Mouse (Mus musculus) ovary, adult 18-20 months (tissue): ENCODE data around the gene Abcd2.

ENCODE experiments used
- DNase-seq: peaks from one replicate; pipeline ENCODE4 v3.0.0; 2022; ENCODE audit warnings: low spot score, mixed read lengths

The Abcd2 gene

DNA sequence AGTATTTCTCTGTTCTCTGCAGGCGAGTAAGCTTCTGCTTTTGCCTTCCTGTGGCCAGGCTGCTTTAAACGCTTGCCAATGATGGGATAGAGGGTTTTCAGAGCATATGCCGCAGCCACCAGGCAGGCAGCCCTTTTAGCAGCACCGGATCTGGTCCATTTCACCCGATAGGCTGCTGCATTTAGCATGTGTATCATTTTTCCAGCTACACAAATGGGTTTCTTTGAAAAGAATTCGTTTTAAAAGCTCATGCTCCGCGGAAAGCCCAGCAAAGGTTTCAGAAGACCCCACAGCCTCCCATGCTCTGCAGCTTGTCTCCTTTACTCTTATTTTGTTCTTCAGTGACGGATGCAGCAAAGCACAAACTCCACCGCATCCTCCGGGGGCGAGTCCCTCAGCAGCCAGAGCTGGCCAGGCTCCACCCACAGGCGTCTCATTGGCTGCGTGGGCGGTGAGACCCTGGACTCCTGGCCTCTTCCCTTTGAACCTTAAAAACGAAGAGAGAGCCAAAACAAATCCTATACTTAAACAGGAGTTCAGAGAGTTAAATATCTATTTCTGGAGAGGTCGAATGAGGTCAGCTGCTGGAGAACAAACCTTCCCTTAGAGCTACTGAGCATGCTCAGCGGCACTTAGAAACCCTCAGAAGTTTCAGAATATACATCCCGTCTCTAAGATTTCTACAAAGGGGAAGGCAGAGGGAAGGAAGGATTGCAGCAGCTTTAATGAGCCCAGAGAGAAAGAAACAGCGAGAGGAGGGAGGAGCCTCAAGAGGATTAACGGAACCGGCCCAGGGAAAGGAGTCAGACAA is at the start of gene Abcd2:
Abcd2 (minus strand) TSS at position 388 of the 811 bp plus-strand sequence.
- peak; percentile 77 for DNase-seq

DNA sequence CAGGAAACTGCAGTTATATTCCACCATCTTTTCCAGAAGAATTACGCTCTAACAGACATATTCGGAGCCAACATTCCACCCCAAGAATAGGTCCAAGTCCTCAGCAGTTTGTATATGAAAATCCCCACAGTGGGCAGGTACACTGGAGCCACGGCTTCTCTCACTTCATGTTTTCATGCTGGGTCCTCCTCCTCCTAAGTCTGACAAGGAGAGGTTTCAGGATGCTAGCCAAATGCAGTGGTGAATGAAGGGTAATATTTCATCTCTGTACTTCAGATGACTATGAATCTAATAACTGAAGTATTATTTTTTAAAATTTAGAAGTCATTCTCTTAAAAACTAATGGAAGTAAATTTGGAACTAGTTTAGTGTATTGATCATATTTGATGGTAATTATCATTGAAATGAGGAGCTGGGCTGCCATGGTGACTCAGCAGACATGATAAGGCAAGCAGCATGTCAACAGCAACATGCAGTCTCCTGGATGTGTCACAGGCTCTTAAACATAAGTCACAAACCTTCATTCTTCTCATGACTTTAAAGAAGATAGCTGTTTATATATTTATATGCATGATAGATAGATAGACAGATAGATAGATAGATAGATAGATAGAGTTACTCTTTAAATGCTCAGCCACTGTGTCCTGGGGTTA is 49.2 kb upstream of the Abcd2 start:
- DNase-seq = no peak

- DNase-seq = no peak
Observed at GRCm38 (mm10) chr15:91237294-91237693, 45.7 kb upstream of the Abcd2 start.

DNA sequence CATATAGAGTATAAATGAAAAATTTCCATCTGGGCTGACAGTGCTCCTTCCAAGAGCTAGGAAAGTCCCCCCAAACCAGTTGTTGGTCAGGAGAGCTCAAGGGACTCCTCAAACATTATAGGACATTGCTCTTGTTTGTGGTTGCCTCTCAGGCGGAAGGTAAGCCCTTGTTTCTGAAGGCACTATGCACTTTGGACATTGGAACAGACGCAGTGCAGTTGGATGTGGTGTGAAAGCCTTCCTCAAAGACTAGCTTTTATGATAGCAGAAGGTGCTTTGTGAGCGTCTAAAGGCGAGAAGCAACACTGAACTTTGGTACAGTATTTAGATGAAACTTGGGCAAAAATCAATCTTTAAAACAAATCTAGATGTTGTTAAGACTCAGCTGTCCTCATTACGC is 14.9 kb upstream of the Abcd2 start:
- DNase-seq = no peak

DNA sequence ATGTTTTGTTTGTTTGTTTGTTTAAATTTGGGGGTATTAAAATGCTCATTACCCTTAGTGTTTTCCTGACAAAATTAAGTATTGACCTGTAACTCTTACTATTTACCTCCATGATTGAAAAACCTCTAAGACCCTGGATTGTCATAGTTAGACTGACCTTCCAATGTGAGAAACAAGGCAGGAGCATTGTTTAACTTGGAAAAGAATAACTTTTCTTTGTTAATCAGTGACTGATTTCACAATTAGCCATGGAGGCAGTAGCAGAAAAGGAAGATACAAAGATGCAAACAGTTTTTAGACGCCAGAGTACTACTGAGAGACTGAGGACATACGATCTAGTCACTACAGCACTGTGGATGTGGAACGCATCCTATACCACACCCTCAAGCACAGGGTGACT is 11.9 kb upstream of the Abcd2 start:
- no peak for DNase-seq

DNA sequence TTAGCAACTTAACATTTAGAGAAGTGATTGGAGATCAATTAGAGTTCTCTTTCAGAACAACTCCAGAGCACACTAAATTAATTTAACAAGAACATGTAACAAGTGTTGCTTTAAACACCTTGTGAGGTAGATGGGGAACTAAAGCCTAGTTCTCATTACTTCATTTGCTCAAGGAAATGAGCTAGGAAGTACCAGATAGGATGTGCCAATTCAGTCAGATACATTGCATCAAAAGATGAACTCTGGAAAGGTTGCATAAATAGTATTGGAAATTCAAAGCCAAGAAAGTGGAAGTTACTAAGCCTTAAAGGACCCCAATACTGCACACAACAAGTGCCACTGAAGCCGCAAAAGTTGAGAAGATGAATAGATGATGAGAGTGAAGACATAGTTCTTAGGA is 10.9 kb upstream of the Abcd2 start:
- DNase-seq = no peak

DNA sequence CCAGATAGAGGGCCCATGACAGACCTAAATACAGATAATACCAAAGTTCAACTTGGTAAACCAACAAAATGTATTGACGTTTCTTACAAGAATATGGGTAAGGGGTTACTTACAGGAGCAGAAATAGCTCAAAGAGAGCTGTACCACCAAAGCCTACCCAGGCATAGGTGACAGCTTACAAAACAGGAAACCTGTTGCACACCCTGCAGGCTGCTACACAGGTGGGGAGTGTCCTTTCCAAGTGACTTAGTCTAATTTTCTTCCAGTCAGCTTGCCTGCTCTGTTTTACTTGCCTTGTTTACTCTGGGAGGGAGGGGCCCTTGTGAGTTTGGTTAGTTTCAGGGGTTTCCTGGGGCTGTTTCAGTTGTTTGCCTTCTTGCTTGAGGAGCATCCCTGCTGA is 9.2 kb upstream of the Abcd2 start:
- DNase-seq = no peak

- DNase-seq = no peak
Observed at GRCm38 (mm10) chr15:91199256-91199905, 7.8 kb upstream of the Abcd2 start, which contains the start of gene CN725425. TSS of gene CN725425 (plus strand) at chr15:91199494.

DNA sequence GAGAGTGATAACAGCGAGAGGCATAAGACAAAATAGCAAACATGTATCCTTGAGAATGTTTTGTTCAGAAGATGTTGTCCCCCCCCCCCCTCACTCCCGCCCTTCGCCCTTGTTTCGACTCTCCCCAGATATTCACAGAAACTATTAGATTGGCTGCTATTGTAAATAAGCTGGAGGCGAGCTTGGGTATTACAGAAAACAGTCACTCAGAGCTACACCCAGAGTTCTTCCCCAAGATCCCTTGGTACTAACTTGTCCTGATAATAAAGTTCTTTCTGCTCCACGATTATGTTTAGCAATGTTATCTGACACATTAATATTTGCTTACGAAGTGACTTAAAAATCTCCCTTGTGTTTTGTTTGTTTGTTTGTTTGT is 612 bp upstream of the Abcd2 start:
- no peak for DNase-seq

DNA sequence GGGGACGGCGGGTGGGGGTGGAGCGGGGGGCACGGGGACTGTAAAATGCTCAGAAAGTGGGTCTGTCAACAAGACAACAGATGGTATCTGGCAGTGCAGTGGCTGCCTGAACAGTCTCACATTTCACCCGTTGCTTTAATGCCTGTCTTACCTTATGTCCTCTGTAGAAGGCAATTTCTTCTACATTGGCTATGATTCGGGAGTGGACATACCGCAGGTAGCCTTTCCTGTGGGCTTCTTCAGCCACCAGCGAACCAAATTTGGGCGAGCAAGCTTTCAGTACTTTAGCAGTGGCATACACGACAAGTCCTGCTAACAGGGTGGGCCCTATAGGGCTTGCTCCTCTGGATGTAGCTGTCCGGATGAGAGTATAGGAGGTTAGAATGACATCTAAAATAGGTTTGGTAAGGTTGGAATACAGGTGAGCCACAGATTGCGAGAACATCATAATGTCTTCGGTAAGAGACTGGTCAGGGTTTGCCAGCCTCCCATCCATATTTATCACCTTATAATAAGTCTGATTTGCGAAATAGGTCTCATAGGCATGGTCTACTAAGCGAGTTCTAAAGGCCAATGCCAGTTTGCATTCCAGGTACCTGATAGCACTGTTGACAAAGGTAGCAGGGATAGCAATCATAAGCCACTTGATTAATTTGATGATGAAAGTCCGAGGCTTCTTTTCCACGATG is 936 bp downstream of the Abcd2 start:
- no peak for DNase-seq

DNA sequence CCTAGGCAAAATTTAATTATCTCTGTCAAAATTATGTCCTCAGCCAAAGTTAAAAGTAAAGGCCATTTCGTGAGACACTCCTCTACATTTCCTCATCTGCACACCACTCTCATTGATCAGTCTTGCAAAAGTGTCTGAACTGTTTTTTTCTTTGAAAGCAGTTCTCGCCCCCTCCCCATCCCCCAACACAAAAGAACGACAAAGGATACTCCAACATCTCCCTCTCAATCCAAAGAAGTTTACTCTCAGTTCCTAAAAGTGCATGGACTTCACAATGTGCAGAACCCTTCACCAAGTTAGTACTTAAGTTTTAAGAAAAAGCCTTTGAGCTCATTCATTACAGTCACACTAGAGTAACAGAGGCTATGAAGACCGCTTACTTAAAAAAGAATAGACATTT is 1.6 kb downstream of the Abcd2 start:
- no peak for DNase-seq

GRCm38 (mm10) chr15:91186358-91186757 is 5.2 kb downstream of the Abcd2 start:
- DNase-seq = no peak

GRCm38 (mm10) chr15:91179911-91180622 is 11.5 kb downstream of the Abcd2 start:
- no peak for DNase-seq

DNA sequence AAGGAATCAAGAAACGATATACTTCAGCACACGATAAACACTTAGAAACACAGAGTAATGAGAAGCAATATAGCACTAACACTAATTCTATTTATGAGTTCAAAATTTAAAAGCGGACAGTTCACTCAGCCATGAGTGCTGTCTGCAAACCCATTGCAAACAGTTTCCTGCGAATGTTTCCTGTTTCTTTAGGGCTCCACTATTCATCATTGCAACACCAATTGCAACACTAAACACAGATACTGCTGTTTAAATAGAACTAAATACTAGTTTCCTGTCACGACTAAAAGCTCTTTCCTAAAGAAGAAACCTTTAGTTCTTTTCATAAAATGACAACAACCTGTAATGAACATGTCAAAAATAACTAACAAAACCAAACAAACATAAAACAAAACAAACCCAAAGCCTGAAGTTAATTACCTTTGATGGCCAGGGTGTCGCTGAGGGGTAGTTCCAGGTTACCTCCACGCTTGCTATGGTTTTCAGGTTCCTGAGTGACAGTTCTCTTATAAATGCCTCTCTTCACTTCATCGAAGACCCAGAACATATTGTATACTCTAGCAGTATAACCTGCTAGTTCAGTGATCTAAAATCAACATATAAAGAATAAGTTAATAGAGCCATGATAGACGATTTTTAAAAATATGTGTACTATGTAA is 12.8 kb downstream of the Abcd2 start:
- DNase-seq = no peak

GRCm38 (mm10) chr15:91172193-91172592 is 19.4 kb downstream of the Abcd2 start:
- DNase-seq = no peak

- DNase-seq = no peak
Observed at GRCm38 (mm10) chr15:91171332-91171731, 20.3 kb downstream of the Abcd2 start.

DNA sequence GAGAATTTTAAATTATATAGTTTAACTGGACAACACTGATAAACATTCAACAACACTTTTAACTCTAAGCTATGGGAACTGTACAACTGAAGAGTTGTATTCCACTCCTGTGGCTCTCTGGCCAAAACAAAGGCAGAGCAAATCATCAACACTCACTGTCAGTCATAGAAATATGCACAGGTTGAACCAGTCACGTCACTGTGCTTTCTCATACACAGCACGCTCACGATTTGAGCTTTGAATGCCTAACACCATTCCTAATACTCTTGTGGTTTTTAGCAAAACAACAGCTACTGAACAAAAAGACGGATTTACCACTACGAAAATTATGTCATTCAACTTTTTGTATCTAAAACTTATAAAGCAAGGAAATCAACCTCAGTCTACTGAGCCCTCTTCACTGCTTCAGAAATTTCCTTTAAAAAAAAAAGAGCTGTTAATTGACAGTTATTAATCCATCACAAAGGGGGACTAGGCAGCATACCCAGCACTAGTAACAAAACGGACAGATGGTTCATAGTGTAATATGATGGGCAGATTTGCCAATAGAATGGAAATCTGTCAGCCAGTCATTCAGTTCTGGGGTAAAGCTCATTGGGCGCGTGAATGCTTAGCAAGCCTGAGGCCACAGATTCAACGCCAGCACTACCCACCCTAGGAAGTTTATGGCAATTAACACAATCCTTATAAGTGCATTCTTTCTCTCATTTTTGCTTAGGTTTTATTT is 20.8 kb downstream of the Abcd2 start:
- DNase-seq = no peak

- no peak for DNase-seq
Observed at GRCm38 (mm10) chr15:91167850-91168562, 23.6 kb downstream of the Abcd2 start.

DNA sequence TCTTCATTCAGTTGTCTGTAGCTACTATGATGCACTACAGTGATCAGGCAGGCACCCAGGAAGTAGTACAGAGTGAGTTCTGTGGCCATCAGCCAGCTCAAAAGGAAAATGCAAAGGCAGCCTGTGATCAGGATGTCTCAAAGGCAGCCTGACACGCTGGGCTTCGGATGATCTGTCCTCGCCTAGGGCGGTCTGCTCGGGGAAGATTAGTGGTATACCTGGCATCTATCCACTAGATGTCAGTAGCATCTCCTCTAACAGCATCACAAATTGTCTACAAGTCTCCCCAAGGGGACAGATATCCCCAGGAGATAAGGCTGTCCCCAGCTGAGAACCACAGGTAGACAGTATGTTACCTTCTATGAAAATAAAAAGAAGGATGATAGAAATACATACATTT is 26.6 kb downstream of the Abcd2 start:
- no peak for DNase-seq

GRCm38 (mm10) chr15:91163454-91163853 is 28.1 kb downstream of the Abcd2 start:
- DNase-seq = no peak
